Mouse (Mus musculus) v-Abl transformed pro-B cells (cell line): ENCODE measurements around the gene Tmem212.
"Not testable (repeated sequence)": the region's sequence is repeated elsewhere in the genome, so short reads cannot be mapped to it uniquely, and the experiment has no call there.

Experiments used
- in situ Hi-C, 2 experiments: fragments of 400-800 bp; cut with MboI; formaldehyde crosslinking; loops; one replicate each; pipeline ENCODE4 v1.15.1; 2025; ENCODE audit not compliant: unreplicated experiment in 2 of 2

The Tmem212 gene

GRCm38 (mm10) chr3:27896318-27896892 is at the start of gene Tmem212:
Gene Tmem212 (minus strand): TSS chr3:27896368.
- in situ Hi-C loops: no loop called here

- in situ Hi-C loops: not testable (repeated sequence)
These were observed 49.2 kb upstream of the Tmem212 start for GRCm38 (mm10) chr3:27945397-27945796.

GRCm38 (mm10) chr3:27942991-27943390 is 46.8 kb upstream of the Tmem212 start:
- in situ Hi-C loops: no loop called here

GRCm38 (mm10) chr3:27941634-27942033 is 45.5 kb upstream of the Tmem212 start:
- in situ Hi-C loops: no loop called here

GRCm38 (mm10) chr3:27938381-27939323 is 42.5 kb upstream of the Tmem212 start, which contains the start of gene Pld1:
Gene Pld1 (plus strand): TSS chr3:27938695.
- in situ Hi-C loops: no loop called here

GRCm38 (mm10) chr3:27937144-27938110 is 41.3 kb upstream of the Tmem212 start:
- in situ Hi-C loops: no loop called here

GRCm38 (mm10) chr3:27936731-27937130 is 40.6 kb upstream of the Tmem212 start:
- in situ Hi-C loops: no loop called here

- in situ Hi-C loops: no loop called here
These were observed 39.5 kb upstream of the Tmem212 start for GRCm38 (mm10) chr3:27935644-27936043.

GRCm38 (mm10) chr3:27932391-27932790 is 36.2 kb upstream of the Tmem212 start:
- in situ Hi-C loops: no loop called here

GRCm38 (mm10) chr3:27929219-27929618 is 33.1 kb upstream of the Tmem212 start:
- in situ Hi-C loops: no loop called here

GRCm38 (mm10) chr3:27924037-27924436 is 27.9 kb upstream of the Tmem212 start:
- in situ Hi-C loops: no loop called here

GRCm38 (mm10) chr3:27921268-27922020 is 25.3 kb upstream of the Tmem212 start:
- in situ Hi-C loops: no loop called here

- in situ Hi-C loops: no loop called here
These were observed 22.7 kb upstream of the Tmem212 start for GRCm38 (mm10) chr3:27918656-27919436.

- in situ Hi-C loops: no loop called here
These were observed 12.8 kb upstream of the Tmem212 start for GRCm38 (mm10) chr3:27909016-27909415.

GRCm38 (mm10) chr3:27908316-27908715 is 12.1 kb upstream of the Tmem212 start:
- in situ Hi-C loops: no loop called here

GRCm38 (mm10) chr3:27907301-27907700 is 11.1 kb upstream of the Tmem212 start:
- in situ Hi-C loops: no loop called here

GRCm38 (mm10) chr3:27906647-27907209 is 10.6 kb upstream of the Tmem212 start:
- in situ Hi-C loops: no loop called here

GRCm38 (mm10) chr3:27904659-27905330 is 8.6 kb upstream of the Tmem212 start:
- in situ Hi-C loops: no loop called here
